Mouse (Mus musculus) gastrocnemius, adult 8-10 months (tissue): Measurements from ENCODE around the gene H2-Ke6. TPM values are rescaled to one million over a fixed set of nuclear protein-coding genes. Genes with fewer than 3 reads are reported as not detected.
"Not testable (repeated sequence)": the region's sequence is repeated elsewhere in the genome, so short reads cannot be mapped to it uniquely, and the experiment has no call there.

Experiments
- DNase-seq, 2 experiments: peaks; one replicate each; pipeline ENCODE4 v3.0.0; 2022; ENCODE audit warnings: low spot score in 2 of 2
- microRNA-seq: library from miRNA; unstranded; fragments of <30 nt; microRNA quantifications from one replicate; pipeline ENCODE4 v1.2.0, GENCODE M21; 2022
- total RNA-seq, 4 experiments: library from RNA; stranded (reverse); gene quantifications; 2 replicates each; pipeline ENCODE4 v1.2.4; 2022

H2-Ke6 gene
- total RNA-seq, 4 experiments from 2014 or later = 83.6 to 90.2 (median 84.9) TPM

DNA sequence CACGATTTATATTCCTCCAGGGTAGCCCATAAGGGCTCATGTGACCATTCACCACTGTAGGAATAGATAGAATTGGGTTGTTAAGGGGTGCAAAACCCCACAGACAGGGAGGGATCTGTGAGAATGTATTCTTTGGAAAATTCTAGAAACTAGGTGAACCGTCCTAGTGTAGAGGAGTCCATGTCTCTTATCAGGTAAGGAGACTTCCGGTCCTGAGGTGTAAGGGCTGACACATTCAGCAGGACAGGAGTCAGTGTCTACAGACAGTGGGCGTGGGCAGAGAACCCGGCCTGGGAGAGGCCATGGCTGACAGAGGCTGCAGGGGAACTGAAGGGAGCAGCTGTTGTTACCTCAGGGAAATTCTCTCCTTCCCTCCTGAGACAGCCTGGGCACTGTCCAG, 29.2 kb downstream of the H2-Ke6 start:
- not testable (repeated sequence) for DNase-seq

DNA sequence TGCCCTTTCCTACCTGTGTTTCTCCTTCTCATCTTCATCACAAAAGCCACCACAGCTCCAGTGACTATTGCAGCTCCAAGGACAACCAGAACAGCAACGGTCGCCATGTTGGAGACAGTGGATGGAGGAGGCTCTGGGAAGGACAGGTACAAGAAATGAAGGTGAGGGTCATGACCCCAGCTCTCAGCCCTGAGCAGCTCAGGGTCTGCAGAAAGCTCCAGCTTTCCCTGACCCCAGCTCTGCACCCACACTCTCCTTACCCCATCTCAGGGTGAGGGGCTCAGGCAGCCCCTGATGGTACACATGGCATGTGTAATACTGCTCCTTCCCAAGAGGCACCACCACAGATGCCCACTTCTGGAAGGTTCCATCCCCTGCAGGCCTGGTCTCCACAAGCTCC, 30.8 kb downstream of the H2-Ke6 start:
- DNase-seq = not testable (repeated sequence)

DNA sequence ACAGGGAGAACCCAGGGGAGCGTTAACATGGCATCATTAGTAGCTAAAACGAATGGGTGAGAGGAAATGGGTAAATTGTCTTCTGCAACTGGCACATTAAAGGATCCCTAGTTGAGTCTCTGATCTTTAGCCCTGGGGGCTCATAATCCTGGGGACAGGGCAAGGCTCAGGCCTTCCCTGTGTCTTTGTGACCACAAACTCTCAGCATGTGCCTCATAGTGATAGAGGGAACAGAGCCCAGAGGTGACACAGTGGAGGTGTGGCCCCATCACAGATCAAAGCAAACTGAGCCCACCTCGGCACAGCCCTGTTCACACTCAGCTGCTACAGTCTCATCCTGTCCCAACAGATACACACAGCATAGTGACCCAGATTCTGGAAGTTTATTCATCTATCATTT, 32.2 kb downstream of the H2-Ke6 start:
- no peak for DNase-seq

DNA sequence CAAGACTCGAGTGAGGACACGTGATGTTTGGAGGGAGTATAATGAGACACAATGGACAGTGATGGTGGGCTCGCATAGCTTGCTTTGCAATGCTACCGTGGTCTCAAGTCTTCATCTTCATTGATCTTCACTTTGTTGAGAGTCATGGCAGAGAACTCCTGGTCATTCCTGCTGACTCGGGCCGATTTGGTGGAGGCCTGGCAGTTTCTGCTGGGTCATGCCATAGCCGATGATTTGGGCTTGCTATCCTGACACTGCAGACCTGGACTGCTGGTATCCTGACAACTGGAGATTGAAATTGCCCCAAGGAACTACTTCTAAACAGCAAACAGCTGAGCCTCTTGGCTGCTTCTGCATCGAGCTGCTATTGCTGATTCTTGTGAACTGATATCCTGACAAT, 32.9 kb downstream of the H2-Ke6 start:
- no peak for DNase-seq

DNA sequence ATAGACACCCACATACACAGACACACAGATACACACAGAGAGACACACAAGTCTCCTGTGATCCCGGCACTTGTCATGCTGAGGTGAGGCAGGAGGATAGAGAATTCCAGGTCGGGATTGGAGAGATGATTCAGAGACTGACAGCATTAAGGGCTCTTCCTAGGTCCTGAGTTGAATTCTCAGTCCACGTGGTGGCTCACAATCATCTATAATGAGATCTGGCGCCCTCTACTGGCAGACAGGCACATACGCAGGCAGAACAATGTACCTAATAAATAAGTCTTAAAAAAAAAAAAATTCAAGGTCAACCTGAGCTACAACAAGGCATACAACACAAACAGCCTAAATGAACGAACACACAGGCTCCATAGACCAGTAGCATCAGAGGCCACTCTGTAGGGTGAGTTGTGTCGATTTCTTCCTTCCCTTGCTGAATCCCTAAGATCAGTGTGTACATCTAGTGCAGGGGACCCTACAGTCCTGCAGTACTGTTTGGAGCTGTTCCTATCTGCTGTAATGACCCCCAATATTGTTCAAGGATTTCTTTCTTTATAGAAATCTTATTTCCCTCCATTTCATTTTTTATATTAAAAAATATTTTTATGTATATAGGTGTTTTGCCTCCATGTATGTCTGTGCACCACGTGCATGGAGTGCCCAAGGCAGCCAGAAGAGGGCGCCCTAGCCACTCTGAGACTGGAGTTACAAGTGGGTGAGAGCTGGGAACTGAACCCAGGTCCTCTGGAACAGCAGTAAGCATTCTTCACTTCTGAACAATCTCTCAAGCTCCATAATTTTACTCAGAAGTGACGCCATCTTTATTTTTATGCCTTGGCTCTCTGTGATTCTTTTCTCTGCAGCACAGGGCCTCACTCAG, 35.8 kb downstream of the H2-Ke6 start:
- no peak for DNase-seq

DNA sequence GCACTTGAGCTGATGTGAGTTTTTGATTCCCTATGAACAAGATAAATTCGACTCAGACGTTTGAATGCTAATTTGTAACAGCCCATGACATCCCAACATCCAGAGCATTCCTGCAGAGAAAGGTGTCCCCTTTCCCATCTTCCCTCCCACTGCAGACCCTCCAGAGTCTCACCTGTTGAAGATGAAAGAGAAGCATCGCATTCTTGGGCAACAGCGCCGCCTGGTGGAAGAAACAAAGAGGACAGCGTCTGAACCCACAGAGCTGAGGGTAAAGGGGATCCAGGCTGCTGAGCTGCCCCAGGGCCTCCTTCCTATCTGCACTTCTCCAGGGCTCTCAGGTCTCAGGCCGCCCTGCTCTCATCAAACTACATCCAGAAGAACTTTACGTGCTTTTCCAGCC, 45.7 kb downstream of the H2-Ke6 start:
- DNase-seq = peak in 1 of 2 experiments; percentile 37

DNA sequence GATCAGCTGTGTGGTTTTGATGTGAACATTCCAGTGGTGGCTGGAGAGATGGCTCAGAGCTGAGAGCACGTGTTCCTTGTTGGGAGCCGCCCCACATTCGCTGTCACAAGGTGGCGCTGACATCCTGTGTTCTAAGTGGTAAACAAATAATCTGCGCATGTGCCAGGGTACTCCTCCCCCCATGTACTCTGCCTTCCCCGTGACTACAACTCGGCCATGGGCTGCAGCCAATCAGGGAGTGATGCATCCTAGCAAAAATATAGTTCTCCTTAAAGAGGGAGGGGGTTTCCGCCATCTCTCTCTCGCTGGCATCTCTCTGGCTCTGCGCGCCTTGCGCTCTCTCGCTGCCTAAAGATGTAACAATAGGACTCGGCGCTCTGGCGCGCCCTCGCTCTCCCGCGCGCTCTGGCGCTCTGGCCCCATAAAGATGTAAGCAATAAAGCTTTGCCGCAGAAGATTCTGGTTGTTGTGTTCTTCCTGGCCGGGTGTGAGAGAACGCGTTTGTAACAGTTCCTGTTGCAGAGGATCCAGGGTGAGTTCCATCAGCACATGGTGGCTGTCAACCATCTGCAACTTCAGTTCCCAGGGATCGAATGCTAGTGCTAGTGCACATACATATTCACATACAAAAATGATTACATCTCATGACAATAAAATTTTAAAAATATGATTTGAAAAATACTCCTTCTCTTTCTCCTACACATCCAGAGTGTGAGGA, 46.5 kb downstream of the H2-Ke6 start:
- DNase-seq = peak; percentile 82 to 90

DNA sequence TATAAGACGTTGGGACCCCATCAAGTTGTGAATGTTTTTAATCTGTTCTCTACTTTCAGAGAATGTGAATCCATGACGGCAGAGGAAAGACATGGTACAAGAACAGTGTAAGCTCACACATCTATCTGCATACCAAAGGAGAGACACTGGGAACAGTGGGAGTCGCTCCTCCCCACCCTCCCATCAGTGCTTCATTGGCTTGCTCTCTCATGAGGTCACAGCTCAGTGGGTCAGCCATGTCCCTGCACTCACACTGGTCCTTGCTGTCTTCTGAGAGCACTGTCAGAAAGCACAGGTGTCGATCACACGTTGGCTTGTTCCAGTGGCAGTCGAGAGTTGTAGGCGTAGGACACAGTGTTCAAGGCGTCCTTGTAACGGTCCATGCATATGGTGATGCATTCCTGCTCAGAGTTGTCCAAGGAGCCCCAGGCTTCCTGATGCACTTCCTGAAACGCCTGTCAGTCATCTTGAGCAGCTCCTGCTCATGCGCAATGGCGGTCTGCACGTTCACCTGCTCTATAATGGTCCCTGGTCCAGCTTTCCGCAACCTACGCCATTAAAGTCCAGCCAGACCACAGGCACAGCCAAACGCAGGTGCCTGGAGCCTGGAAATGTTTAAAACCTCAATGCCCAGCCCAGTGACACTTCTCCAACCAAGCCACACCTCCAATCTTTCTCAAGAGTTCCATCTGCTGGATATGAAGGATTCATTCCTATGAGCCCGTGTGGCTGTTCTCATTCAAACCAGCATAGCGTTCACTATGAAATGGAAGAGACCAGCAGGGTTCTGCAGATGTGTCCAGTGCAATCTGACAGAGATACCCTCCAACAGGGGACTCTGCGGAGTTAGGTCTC, 47.5 kb downstream of the H2-Ke6 start:
- DNase-seq = no peak

DNA sequence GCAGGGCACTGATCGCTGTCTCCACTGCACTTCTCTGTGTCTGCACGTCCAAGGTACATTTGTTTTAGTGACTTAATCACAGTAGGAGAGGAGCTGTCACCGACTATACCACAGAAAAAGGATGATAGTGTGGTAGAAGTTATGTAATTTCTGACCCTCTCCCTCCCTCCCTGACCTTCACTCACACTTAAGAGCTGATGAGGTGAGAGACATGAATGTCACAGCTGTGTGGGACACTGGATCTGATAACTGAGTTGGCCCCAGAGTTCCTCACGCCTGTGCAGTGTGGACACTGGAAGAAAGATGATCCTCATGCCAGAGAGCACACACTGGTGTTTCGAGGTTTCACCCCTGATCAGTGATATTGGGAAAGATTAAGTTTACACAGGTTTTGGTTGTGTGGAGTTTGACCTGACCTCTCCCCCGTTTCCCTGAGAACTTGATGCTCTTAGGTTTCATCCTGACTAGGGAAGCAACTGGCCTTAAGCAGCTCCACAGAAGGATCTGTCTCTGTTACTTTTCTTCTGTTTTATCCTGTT, 48.3 kb downstream of the H2-Ke6 start:
- DNase-seq = no peak

DNA sequence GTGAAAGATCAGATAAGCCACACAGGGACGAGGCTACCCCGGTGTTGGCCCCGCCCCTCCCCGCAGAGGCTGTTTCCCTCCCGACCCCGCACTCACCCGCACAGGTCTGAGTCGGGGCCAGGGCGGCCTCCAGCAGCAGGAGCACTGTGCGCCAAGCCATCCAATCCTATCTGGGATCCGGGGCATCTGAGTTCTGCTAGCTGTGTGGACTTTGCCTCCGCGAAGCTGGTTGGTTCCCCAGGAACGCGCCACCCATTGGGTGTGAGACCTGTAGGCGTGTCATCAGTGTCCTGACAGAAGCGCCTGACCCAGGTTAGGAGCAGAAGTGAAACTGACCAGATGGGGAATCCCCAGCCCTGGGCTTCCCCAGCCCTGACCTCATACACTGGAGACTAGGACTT, 49.2 kb downstream of the H2-Ke6 start:
- peak; percentile 74 to 82 for DNase-seq

DNA sequence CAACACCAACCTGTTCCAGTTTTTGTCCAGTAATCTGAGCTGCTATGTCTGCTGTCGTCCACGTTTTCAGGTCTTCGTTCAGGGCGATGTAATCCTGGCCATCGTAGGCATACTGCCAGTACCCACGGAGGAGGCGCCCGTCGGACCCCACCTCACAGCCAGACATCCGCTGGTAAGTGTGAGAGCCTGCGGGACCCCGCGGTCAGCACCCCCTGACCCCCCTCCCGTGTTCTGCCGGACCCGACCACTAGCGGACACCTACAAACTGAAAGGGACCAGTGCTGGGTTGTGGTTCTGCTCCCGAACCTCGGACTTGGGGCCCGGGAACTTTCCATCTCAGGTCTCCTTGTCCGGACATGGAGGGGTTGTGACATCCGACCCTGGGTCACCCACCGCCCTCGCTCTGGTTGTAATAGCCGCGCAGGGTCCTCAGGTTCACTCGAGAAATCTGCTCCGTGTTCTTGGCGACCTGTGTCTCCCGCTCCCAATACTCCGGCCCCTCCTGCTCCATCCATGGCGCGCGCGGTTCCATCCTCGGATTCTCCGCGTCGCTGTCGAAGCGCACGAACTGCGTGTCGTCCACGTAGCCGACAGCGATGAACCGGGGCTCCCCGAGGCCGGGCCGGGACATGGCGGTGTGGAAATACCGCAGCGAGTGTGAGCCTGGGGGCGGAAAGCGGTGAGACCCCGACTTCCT, 49.9 kb downstream of the H2-Ke6 start:
- DNase-seq = no peak

Small RNA genes within 50 kb of the gene (microRNA-seq; reads per million reads assigned to microRNA genes)
- gene Mir219a-1 = not detected
- gene Mir219c = not detected

Other genes starting within 250 kb of the H2-Ke6 start
- gene Angptl4, start 246.2 kb downstream of the H2-Ke6 start, total RNA-seq = 1 to 10 TPM in 3 of 4 experiments, under 1 TPM in 1; 0.41 to 5.5 (median 3.0) TPM
- gene Kank3, start 217.5 kb downstream of the H2-Ke6 start, total RNA-seq = 10 to 100 TPM; 12.4 to 17.4 (median 14.8) TPM
- 100 to 1,000 TPM; 634 to 807 (median 649) TPM for gene Rps28, start 203.5 kb downstream of the H2-Ke6 start, total RNA-seq
- gene Ndufa7, start 203.5 kb downstream of the H2-Ke6 start, total RNA-seq = 100 to 1,000 TPM; 371 to 396 (median 385) TPM
- gene Cd320, start 185.0 kb downstream of the H2-Ke6 start, total RNA-seq = 10 to 100 TPM; 16.3 to 18.0 (median 17.0) TPM
- gene Gm7029, start 154.2 kb downstream of the H2-Ke6 start, total RNA-seq = not detected
- under 1 TPM in 3 of 4 experiments, not detected in 1; 0.19 to 0.56 (median 0.45) TPM for gene Kifc1, start 137.4 kb downstream of the H2-Ke6 start, total RNA-seq
- not detected for gene Platr17, start 122.9 kb downstream of the H2-Ke6 start, total RNA-seq
- gene Daxx, start 118.6 kb downstream of the H2-Ke6 start, total RNA-seq = 10 to 100 TPM; 14.1 to 18.5 (median 16.1) TPM
- 10 to 100 TPM; 35.3 to 41.1 (median 38.3) TPM for gene Tapbp, start 112.2 kb downstream of the H2-Ke6 start, total RNA-seq
- gene Zbtb22, start 112.2 kb downstream of the H2-Ke6 start, total RNA-seq = 10 to 100 TPM; 14.5 to 18.7 (median 17.1) TPM
- gene Rgl2, start 98.5 kb downstream of the H2-Ke6 start, total RNA-seq = 10 to 100 TPM; 20.3 to 26.3 (median 23.6) TPM
- 10 to 100 TPM; 56.4 to 69.1 (median 64.0) TPM for gene Pfdn6, start 87.7 kb downstream of the H2-Ke6 start, total RNA-seq
- gene Wdr46, start 87.4 kb downstream of the H2-Ke6 start, total RNA-seq = 10 to 100 TPM in 1 of 4 experiments, 1 to 10 TPM in 3; 7.8 to 11.5 (median 8.7) TPM
- 1 to 10 TPM; 1.4 to 1.8 (median 1.5) TPM for gene B3galt4, start 76.6 kb downstream of the H2-Ke6 start, total RNA-seq
- 10 to 100 TPM; 32.0 to 34.6 (median 32.5) TPM for gene Vps52, start 72.2 kb downstream of the H2-Ke6 start, total RNA-seq
- gene Rps18, start 72.1 kb downstream of the H2-Ke6 start, total RNA-seq = 100 to 1,000 TPM; 380 to 500 (median 432) TPM
- 10 to 100 TPM; 34.2 to 57.8 (median 46.1) TPM for gene H2-K1, start 27.7 kb downstream of the H2-Ke6 start, total RNA-seq
- 10 to 100 TPM in 3 of 4 experiments, 1 to 10 TPM in 1; 9.8 to 15.6 (median 11.7) TPM for gene Ring1, start 3.4 kb downstream of the H2-Ke6 start, total RNA-seq
- 10 to 100 TPM; 44.2 to 63.5 (median 49.3) TPM for gene Slc39a7, start 3.6 kb upstream of the H2-Ke6 start, total RNA-seq
- gene Rxrb, start 3.8 kb upstream of the H2-Ke6 start, total RNA-seq = 10 to 100 TPM; 36.8 to 39.3 (median 38.8) TPM
- gene Col11a2, start 11.4 kb upstream of the H2-Ke6 start, total RNA-seq = 1 to 10 TPM; 2.5 to 4.8 (median 3.9) TPM
- not detected for gene H2-Oa, start 64.3 kb upstream of the H2-Ke6 start, total RNA-seq
- gene H2-DMa, start 91.5 kb upstream of the H2-Ke6 start, total RNA-seq = 1 to 10 TPM; 3.0 to 4.6 (median 4.0) TPM
- gene Brd2, start 94.6 kb upstream of the H2-Ke6 start, total RNA-seq = 10 to 100 TPM; 67.9 to 73.8 (median 69.8) TPM
- under 1 TPM in 2 of 4 experiments, not detected in 2; 0.40 to 0.61 TPM for gene H2-DMb2, start 115.2 kb upstream of the H2-Ke6 start, total RNA-seq
- gene H2-DMb1, start 125.0 kb upstream of the H2-Ke6 start, total RNA-seq = under 1 TPM in 2 of 4 experiments, not detected in 2; 0.19 to 0.81 TPM
- 1 to 10 TPM in 3 of 4 experiments, under 1 TPM in 1; 0.82 to 1.3 (median 1.2) TPM for gene Tap1, start 159.5 kb upstream of the H2-Ke6 start, total RNA-seq
- 1 to 10 TPM; 1.4 to 2.1 (median 1.7) TPM for gene Psmb9, start 159.7 kb upstream of the H2-Ke6 start, total RNA-seq
- 1 to 10 TPM; 2.1 to 4.3 (median 3.4) TPM for gene Psmb8, start 169.7 kb upstream of the H2-Ke6 start, total RNA-seq
- 1 to 10 TPM; 5.1 to 7.6 (median 6.7) TPM for gene Tap2, start 175.5 kb upstream of the H2-Ke6 start, total RNA-seq
- gene H2-Ob, start 210.8 kb upstream of the H2-Ke6 start, total RNA-seq = under 1 TPM in 1 of 4 experiments, not detected in 3; 0.10 TPM
- 1 to 10 TPM; 2.3 to 4.7 (median 3.9) TPM for gene H2-Ab1, start 229.6 kb upstream of the H2-Ke6 start, total RNA-seq